Mouse (Mus musculus) gastrocnemius, adult 8-10 months (tissue): ENCODE measurements around the gene Stard7. TPM values are rescaled to one million over a fixed set of nuclear protein-coding genes. Genes with fewer than 3 reads are reported as not detected.

Source experiments
- total RNA-seq, 4 experiments: library from RNA; stranded (reverse); gene quantifications; 2 replicates each; pipeline ENCODE4 v1.2.4; 2022

The Stard7 gene
- total RNA-seq, 4 experiments from 2014 or later, result 108 to 119 (median 116) TPM

Other genes starting within 250 kb of the Stard7 start
- gene Blvra, start 199.6 kb upstream of the Stard7 start, total RNA-seq, result 10 to 100 TPM; 10.7 to 14.8 (median 12.1) TPM
- gene Ncaph, start 136.3 kb upstream of the Stard7 start, total RNA-seq, result 1 to 10 TPM in 2 of 4 experiments, under 1 TPM in 2; 0.44 to 1.2 (median 0.81) TPM
- gene Itpripl1, start 126.8 kb upstream of the Stard7 start, total RNA-seq, result 1 to 10 TPM; 3.3 to 4.8 (median 4.1) TPM
- gene 1810024B03Rik, start 61.9 kb upstream of the Stard7 start, total RNA-seq, result under 1 TPM; 0.36 to 0.90 (median 0.51) TPM
- gene Snrnp200, start 61.8 kb upstream of the Stard7 start, total RNA-seq, result 10 to 100 TPM; 48.9 to 54.3 (median 50.6) TPM
- gene Ciao1, start 22.4 kb upstream of the Stard7 start, total RNA-seq, result 10 to 100 TPM; 48.9 to 57.8 (median 54.9) TPM
- 10 to 100 TPM; 21.1 to 27.7 (median 25.2) TPM for gene Tmem127, start 22.3 kb upstream of the Stard7 start, total RNA-seq
- 1 to 10 TPM in 3 of 4 experiments, under 1 TPM in 1; 0.44 to 1.4 (median 1.1) TPM for gene Dusp2, start 65.9 kb downstream of the Stard7 start, total RNA-seq
- gene Astl, start 68.4 kb downstream of the Stard7 start, total RNA-seq, result not detected
- gene Adra2b, start 93.0 kb downstream of the Stard7 start, total RNA-seq, result under 1 TPM; 0.41 to 0.83 (median 0.50) TPM
- not detected for gene Gpat2, start 155.0 kb downstream of the Stard7 start, total RNA-seq
- 10 to 100 TPM; 17.6 to 24.4 (median 20.8) TPM for gene Fahd2a, start 174.3 kb downstream of the Stard7 start, total RNA-seq